Mouse (Mus musculus): ENCODE measurements around the gene Pla2g7. TPM values are rescaled to one million over a fixed set of nuclear protein-coding genes. Genes with fewer than 3 reads are reported as not detected.

Pla2g7 gene
- polyA plus RNA-seq, 1 experiment = 2.9 TPM

GRCm38 (mm10) chr17:43567593-43567991 is 306 bp upstream of the Pla2g7 start:
- H3K36me3 ChIP-seq (ENCODE audit: control insufficient read depth, insufficient read depth) = no peaks in the 10 kb centered on the region
- H3K4me3 ChIP-seq (ENCODE audit: insufficient read depth, poor library complexity, severe bottlenecking) = no peak overlapping the region

GRCm38 (mm10) chr17:43569287-43569686 is 1.4 kb downstream of the Pla2g7 start:
- H3ac ChIP-seq (ENCODE audit: control insufficient read depth, insufficient read length, low read depth) = no peak overlapping the region
- H3K36me3 ChIP-seq (ENCODE audit: control insufficient read depth, insufficient read depth) = no peaks in the 10 kb centered on the region
- H3K79me2 ChIP-seq (ENCODE audit: control insufficient read depth, insufficient read depth) = no peaks in the 10 kb centered on the region
- no peaks in the 10 kb centered on the region for H3K27me3 ChIP-seq (ENCODE audit: control insufficient read depth, insufficient read depth, insufficient read length)
- H3K79me3 ChIP-seq (ENCODE audit: low read depth) = no peaks in the 10 kb centered on the region
- TF ChIP-seq CTCF (IDR thresholded peaks at IDR 0.05; ENCODE audit: control insufficient read depth, insufficient read depth, insufficient read length) = no peak
- no peak for TF ChIP-seq MYOD1 (IDR thresholded peaks at IDR 0.05; ENCODE audit: control insufficient read depth, insufficient read length, low read depth)
- no peak for TF ChIP-seq USF1 (IDR thresholded peaks at IDR 0.05; ENCODE audit: low read depth)
- no peak for TF ChIP-seq MAX (IDR thresholded peaks at IDR 0.05)
- no peak for TF ChIP-seq FOSL1 (IDR thresholded peaks at IDR 0.05; ENCODE audit: insufficient read depth, low read length, poor library complexity, severe bottlenecking)
- no peak for TF ChIP-seq MYOG (IDR thresholded peaks at IDR 0.05; ENCODE audit: control insufficient read depth, extremely low read depth, insufficient read length)
- TF ChIP-seq CEBPB (IDR thresholded peaks at IDR 0.05; ENCODE audit: low read depth) = no peak
- no peak overlapping the region for H3K4me3 ChIP-seq (ENCODE audit: insufficient read depth, poor library complexity, severe bottlenecking)

More at GRCm38 (mm10) chr17:43567593-43567991, 306 bp upstream of the Pla2g7 start:
- Histone ChIP-seq H3K79me3 (ENCODE audit: low read depth) (no peaks in the 10 kb centered on the region), H3K79me2 (ENCODE audit: control insufficient read depth, insufficient read depth) (no peaks in the 10 kb centered on the region), H3K27me3 (ENCODE audit: control insufficient read depth, insufficient read depth, insufficient read length) (no peaks in the 10 kb centered on the region), H3ac (ENCODE audit: control insufficient read depth, insufficient read length, low read depth) (no peak overlapping the region)
- no peak for TF ChIP-seq CTCF (IDR thresholded peaks at IDR 0.05; ENCODE audit: control insufficient read depth, insufficient read depth, insufficient read length)
- no peak for TF ChIP-seq MYOG (IDR thresholded peaks at IDR 0.05; ENCODE audit: control insufficient read depth, extremely low read depth, insufficient read length)
- TF ChIP-seq MYOD1 (IDR thresholded peaks at IDR 0.05; ENCODE audit: control insufficient read depth, insufficient read length, low read depth) = no peak
- no peak for TF ChIP-seq FOSL1 (IDR thresholded peaks at IDR 0.05; ENCODE audit: insufficient read depth, low read length, poor library complexity, severe bottlenecking)
- TF ChIP-seq USF1 (IDR thresholded peaks at IDR 0.05; ENCODE audit: low read depth) = no peak
- no peak for TF ChIP-seq MAX (IDR thresholded peaks at IDR 0.05)
- TF ChIP-seq CEBPB (IDR thresholded peaks at IDR 0.05; ENCODE audit: low read depth) = no peak

- H3K4me3 ChIP-seq (ENCODE audit: insufficient read depth, poor library complexity, severe bottlenecking) = no peak overlapping the region
- no peaks in the 10 kb centered on the region for H3K36me3 ChIP-seq (ENCODE audit: control insufficient read depth, insufficient read depth)
- no peaks in the 10 kb centered on the region for H3K27me3 ChIP-seq (ENCODE audit: control insufficient read depth, insufficient read depth, insufficient read length)
- TF ChIP-seq MYOG (IDR thresholded peaks at IDR 0.05; ENCODE audit: control insufficient read depth, extremely low read depth, insufficient read length) (no peak), MYOD1 (IDR thresholded peaks at IDR 0.05; ENCODE audit: control insufficient read depth, insufficient read length, low read depth) (no peak), CTCF (IDR thresholded peaks at IDR 0.05; ENCODE audit: control insufficient read depth, insufficient read depth, insufficient read length) (no peak), FOSL1 (IDR thresholded peaks at IDR 0.05; ENCODE audit: insufficient read depth, low read length, poor library complexity, severe bottlenecking) (no peak), USF1 (IDR thresholded peaks at IDR 0.05; ENCODE audit: low read depth) (no peak), MAX (IDR thresholded peaks at IDR 0.05) (no peak), CEBPB (IDR thresholded peaks at IDR 0.05; ENCODE audit: low read depth) (no peak)
- no peaks in the 10 kb centered on the region for H3K79me2 ChIP-seq (ENCODE audit: control insufficient read depth, insufficient read depth)
- H3K79me3 ChIP-seq (ENCODE audit: low read depth) = no peaks in the 10 kb centered on the region
- H3ac ChIP-seq (ENCODE audit: control insufficient read depth, insufficient read length, low read depth) = no peak overlapping the region
These were observed 5.8 kb downstream of the Pla2g7 start for GRCm38 (mm10) chr17:43573624-43574073.

DNA sequence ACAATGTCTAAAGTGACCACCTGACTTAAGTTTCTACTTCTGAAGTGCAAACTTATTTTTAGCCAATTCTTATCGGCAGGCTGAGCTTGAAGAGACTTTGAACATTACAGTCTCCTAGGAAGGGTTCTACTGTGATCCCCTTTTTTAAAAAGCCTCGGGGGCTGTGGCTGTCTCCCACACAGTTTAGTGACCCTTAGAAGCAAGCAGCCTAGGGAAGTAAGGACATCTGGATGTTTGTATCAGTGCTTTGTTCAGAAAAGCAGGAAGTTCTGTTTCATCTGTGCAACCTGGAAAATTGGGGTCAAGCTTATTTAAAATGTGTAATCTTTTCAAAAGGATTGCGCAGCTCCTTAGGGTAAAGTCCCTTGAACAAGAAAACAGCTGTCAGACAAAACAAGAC is 12.6 kb downstream of the Pla2g7 start:
- Histone ChIP-seq H3K27me3 (ENCODE audit: control insufficient read depth, insufficient read depth, insufficient read length) (no peaks in the 10 kb centered on the region), H3K36me3 (ENCODE audit: control insufficient read depth, insufficient read depth) (no peaks in the 10 kb centered on the region), H3K79me2 (ENCODE audit: control insufficient read depth, insufficient read depth) (no peaks in the 10 kb centered on the region), H3K4me3 (ENCODE audit: insufficient read depth, poor library complexity, severe bottlenecking) (no peak overlapping the region), H3ac (ENCODE audit: control insufficient read depth, insufficient read length, low read depth) (no peak overlapping the region), H3K79me3 (ENCODE audit: low read depth) (no peaks in the 10 kb centered on the region)
- TF ChIP-seq MYOG (IDR thresholded peaks at IDR 0.05; ENCODE audit: control insufficient read depth, extremely low read depth, insufficient read length) (no peak), CEBPB (IDR thresholded peaks at IDR 0.05; ENCODE audit: low read depth) (no peak), MYOD1 (IDR thresholded peaks at IDR 0.05; ENCODE audit: control insufficient read depth, insufficient read length, low read depth) (no peak), USF1 (IDR thresholded peaks at IDR 0.05; ENCODE audit: low read depth) (no peak), CTCF (IDR thresholded peaks at IDR 0.05; ENCODE audit: control insufficient read depth, insufficient read depth, insufficient read length) (no peak), FOSL1 (IDR thresholded peaks at IDR 0.05; ENCODE audit: insufficient read depth, low read length, poor library complexity, severe bottlenecking) (no peak), MAX (IDR thresholded peaks at IDR 0.05) (no peak)

DNA sequence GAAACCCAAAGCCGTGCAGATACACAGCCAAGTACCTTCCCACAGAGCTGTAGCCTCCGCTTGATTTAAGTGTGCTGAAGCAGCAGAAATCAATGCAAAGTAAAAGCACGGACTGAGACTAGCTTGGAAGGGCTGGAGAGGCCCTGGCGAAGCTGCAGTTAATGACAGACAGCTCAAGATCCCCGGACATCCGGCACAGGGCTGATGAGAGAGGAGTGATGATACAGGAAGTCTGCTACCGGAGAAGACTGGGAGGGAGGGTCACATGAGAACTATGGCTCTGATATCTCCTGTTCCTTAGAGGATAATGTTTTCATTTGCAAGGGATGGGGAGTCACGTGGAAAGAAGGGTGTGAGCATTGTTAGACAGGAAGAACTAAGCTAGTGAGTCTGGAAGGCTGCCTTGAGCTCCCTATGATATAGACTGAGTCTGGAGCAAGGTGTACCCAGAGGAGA is 13.1 kb downstream of the Pla2g7 start:
- no peaks in the 10 kb centered on the region for H3K79me2 ChIP-seq (ENCODE audit: control insufficient read depth, insufficient read depth)
- H3ac ChIP-seq (ENCODE audit: control insufficient read depth, insufficient read length, low read depth) = no peak overlapping the region
- no peaks in the 10 kb centered on the region for H3K36me3 ChIP-seq (ENCODE audit: control insufficient read depth, insufficient read depth)
- no peaks in the 10 kb centered on the region for H3K27me3 ChIP-seq (ENCODE audit: control insufficient read depth, insufficient read depth, insufficient read length)
- TF ChIP-seq FOSL1 (IDR thresholded peaks at IDR 0.05; ENCODE audit: insufficient read depth, low read length, poor library complexity, severe bottlenecking) (no peak), MYOG (IDR thresholded peaks at IDR 0.05; ENCODE audit: control insufficient read depth, extremely low read depth, insufficient read length) (no peak), USF1 (IDR thresholded peaks at IDR 0.05; ENCODE audit: low read depth) (no peak), MYOD1 (IDR thresholded peaks at IDR 0.05; ENCODE audit: control insufficient read depth, insufficient read length, low read depth) (no peak), MAX (IDR thresholded peaks at IDR 0.05) (no peak), CEBPB (IDR thresholded peaks at IDR 0.05; ENCODE audit: low read depth) (no peak), CTCF (IDR thresholded peaks at IDR 0.05; ENCODE audit: control insufficient read depth, insufficient read depth, insufficient read length) (no peak)
- no peaks in the 10 kb centered on the region for H3K79me3 ChIP-seq (ENCODE audit: low read depth)
- H3K4me3 ChIP-seq (ENCODE audit: insufficient read depth, poor library complexity, severe bottlenecking) = no peak overlapping the region

Data from C2C12 (cell line).